Mouse (Mus musculus): Measurements from ENCODE around the gene Ubr4.
A peak's percentile ranks its signal among the peaks of the same experiment; 100 is the strongest.

The Ubr4 gene

DNA sequence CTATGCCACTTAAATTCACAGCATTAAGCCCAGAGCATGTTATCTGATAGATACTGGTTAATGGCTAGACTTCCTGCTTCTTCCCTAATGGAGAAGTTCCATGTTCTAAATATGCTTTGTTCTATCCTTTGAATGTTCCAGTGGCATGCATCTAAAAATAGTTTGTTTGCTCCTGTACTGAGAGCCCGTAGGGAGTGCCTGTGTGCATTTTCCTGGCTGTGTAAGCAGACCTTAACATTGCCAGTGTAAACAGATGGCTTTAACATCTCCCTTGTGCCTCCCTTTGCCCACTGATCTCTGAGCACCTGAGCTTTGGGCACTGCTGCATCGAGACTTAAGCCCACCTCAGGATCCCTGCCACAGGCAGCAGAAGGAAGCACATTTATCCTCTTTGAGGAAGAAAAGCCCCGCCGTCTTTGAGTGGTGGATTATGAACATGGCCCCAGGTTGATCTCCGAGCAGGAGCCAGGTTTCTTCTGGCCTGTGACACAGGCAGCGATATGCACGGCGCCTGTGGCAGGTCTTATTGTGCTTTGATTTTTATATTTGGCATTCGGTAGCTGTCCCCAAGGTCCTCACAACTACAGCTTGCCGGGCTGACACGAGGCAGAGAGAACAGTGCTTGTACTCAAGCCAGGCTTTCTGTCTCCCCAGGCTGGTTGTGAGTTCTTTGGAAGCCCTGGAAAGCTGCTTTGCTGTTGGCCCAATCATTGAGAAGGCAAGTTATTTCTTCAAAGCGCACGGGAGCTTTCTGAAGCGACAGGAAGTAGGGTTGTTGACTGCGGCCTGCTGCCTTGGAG, 80.8 kb downstream of the Ubr4 start:
- DNase-seq = peak; percentile 44

DNA sequence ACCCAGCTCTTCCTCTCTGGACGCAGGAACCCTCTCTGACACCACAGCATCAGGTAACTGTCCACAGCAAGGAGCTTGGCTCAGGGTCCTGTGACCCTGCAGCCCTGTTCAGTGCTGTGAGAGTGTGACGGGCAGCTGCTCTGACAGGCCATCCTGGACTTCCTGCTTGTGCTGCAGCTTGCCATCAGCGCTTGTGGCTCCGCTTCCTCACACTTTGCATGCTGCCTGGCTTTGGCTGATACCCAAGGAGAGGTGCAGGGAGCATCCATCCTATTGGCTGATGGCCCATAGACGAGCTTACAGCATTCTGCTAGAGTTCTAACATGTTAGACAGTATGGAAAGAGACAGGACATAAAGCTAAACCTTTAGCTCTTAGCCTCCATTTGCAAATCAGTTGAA, 88.8 kb downstream of the Ubr4 start:
- no peak for DNase-seq

DNA sequence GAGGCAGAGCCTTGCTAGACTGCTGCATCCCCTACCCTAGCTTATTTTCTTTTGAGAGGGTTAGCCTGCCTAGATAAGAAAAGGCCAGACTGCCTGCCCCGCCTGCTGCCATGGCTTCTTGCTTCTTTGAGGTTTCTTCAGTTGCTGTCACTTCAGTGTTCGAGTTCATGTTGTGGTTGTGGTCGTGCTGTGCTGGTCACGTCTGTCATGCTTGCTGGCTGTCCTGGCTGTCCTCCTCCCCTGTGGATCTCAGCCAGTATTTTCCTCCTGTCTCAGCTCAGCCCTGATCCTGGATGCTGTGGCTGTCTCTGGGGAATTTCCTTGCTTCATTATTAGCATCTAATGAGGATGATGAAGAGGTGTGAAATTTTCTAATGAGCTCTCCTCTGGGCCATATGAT, 89.4 kb downstream of the Ubr4 start:
- DNase-seq = no peak

DNA sequence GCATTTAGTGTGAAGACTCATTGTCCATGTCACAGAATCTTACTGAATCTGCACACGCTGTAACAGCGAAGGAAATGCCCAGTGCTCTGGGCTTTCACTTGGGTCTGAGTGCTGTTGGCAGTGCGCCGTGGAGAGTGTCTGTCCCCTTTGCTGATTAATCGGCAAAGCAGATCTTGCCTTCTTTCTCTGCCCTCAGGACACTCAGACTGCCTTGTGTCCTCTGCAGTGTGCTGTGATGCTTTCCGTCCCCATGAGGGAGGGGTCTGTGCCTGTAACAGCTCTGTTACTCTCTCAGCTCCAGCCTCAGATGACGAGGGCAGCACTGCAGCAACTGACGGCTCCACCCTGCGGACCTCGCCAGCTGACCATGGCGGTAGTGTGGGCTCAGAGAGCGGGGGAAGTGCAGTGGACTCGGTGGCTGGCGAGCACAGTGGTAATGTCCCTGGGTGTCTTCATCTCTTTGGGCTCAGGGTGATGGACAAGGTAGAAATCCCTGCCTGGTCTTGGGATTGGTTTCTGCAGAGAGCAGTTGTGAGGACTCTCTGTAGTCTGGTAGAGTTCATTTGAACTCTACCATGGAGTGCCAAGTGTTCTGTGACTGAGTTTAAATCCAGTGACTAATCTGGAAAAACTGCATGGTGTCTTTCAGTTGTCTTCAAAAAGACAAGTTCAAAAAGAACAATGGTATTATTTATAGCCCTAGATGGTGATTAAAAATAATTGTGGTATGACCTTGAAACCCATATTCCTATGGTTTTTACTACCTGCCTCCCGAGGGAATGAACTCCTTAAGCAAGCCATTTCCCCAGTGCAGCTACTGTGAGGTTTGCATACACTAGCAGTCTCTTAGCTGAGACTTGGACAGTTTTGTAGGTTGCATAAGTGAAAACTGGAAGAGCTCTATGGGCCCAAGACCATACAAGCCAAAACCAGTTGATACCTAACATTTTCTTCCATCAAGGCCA, 90.3 kb downstream of the Ubr4 start:
- no peak for DNase-seq

DNA sequence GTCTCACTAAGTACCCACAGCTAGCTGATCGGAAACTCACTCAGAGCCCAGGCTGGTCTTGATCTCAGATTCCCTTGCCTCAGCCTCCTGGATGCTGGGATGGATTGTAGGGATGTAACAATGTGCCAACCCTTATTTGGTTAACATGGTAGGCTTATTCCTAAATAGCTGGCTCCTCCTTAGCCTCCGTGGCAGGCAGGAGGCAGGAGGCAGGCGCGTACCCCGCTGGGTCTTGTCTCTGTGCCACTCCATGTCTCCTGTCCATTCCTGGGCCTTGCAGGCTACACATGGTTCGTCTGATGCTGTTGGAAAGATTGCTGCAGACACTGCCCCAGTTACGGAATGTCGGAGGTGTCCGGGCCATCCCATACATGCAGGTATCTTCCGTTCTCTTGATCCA, 91.9 kb downstream of the Ubr4 start:
- DNase-seq = no peak

DNA sequence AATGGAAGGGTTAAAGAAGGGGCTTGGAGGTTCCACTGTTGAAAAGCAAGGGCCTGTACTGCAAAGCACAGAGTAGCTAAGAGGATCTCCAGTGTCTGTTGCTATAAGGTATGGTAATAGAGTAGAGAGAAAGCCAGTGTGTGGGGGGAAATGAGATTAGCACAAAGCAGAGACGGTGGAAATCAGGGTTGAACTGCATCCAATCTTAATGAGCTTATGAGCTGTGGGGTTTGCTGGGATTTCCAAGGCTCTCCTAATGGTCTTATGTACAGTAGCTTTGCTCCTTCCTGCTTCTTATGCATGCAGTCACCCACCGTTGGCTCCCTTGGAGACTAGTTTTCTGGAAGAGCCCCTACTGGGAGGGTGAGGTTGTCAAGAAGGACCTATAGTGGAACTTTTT, 93.8 kb downstream of the Ubr4 start:
- no peak for DNase-seq

DNA sequence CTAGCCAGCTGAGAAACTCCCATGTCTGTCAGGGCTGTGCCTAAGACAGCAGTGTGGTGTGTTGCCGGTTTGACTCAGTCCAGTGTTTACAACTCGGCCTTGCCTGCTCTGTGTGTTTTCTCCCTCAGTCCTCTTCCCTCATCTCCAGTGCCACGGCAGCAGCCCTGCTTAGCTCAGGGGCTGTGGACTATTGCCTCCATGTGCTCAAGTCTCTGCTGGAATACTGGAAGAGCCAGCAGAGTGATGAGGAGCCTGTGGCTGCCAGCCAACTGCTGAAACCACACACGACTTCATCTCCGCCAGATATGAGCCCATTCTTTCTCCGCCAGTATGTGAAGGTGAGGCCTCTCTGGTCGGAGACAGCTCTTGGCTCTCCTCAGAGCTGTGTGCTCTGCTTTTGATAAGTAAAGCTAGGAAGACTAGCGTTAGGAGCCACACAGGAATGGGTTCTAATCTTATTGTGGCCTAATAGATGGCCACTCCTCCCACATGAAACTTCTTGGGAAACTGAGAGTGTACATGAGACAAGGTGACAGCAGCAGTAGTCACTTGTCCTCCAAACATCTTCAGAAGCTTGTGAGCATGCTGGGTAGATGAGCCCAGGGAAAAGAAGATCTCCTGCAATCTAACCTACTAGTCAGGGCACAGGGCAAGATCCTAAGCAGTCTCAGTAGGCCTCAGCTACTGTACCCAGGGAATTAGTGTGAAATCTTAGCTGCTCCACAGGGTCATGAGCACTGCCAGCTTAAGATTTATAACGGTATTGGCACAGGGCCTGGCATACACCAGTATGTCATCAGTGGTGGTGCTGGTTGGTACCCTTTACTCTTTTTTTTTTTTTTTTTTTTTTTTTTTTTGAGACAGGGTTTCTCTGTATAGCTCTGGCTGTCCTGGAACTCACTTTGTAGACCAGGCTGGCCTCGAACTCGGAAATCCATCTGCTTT, 94.6 kb downstream of the Ubr4 start:
- no peak for DNase-seq

DNA sequence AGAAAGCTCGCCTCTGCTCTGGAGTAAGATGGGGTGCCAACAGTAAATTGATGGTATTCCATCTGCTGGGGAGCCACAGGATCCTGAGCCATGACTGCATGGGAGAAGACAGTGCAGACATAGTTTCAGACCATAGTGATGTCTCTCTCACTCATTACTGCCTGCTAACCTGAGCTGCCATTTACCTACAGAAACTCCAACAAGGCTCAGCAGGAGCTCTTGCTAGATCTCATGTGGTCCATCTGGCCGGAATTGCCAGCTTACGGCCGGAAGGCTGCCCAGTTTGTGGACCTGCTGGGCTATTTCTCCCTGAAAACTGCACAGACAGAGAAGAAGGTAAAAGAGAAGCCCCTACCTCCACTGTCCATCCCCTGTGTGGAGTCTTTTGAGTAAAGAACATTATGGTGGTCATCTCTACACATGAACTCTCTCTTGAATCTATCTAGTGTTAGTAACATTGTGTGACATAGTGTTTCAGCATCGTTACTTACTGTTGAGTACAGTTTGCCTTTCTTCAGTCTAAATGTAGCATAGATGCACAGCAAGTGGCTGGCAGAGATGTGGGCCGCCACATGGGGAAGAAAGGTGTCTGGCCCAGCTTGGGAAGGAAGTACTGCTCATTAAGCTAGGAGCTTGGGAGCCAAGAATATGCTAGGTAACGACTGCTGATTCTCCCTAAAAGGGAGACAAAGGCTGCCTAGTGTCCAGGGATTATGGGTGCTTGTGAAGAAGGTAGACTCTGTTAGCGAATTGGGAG, 100.7 kb downstream of the Ubr4 start:
- no peak for DNase-seq

DNA sequence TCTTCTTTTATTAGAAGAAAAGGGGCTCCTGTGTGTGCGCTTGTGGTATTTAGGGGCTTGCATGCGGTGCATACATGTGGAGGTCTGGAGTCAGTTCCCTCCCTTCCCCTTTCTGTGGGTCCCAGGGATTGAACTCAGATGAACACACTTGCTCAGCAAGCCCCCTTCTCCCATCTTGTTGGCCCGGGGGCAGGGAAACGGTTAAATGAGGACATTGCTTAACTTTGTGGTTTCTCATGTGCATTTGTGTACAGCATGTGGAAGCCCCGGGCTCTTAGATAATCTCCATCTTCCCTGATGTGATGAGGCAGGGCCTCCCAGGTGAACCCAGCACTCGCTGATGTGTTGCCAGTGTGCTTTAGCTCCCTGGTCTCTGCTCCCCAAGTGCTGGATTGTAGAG, 101.9 kb downstream of the Ubr4 start:
- DNase-seq = no peak

DNA sequence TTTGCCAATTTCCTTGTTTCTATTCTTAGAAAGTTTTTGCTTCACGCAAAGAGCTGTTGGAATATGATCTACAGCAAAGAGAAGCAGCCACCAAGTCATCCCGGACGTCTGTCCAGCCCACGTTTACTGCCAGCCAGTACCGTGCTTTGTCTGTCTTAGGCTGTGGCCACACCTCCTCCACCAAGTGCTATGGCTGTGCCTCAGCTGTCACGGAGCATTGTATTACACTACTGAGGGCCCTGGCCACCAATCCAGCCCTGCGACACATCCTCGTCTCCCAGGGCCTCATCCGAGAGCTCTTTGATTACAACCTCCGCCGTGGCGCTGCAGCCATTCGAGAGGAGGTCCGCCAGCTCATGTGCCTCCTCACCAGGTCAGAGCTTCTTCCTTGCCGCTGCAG, 107.6 kb downstream of the Ubr4 start:
- DNase-seq = no peak

DNA sequence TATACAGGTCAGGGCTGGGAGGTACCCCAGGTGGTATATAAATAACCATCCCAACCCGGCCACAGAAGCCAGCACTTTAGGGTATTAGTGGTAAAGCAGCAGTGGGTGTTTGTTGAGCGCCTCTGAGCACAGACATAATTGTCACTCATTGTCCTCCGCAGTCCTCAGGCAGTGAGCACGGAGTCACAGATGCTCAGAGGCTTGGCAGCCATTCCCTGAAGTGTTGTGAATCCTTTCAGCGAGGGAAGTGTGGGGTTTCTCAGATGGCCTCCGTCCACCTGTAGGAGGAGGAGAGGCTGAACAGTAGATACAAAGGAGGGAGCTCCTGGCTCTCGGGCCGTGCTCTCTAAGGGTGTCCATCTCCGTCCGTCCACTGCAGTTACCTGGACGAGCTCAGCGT, 111.8 kb downstream of the Ubr4 start:
- DNase-seq = no peak

DNA sequence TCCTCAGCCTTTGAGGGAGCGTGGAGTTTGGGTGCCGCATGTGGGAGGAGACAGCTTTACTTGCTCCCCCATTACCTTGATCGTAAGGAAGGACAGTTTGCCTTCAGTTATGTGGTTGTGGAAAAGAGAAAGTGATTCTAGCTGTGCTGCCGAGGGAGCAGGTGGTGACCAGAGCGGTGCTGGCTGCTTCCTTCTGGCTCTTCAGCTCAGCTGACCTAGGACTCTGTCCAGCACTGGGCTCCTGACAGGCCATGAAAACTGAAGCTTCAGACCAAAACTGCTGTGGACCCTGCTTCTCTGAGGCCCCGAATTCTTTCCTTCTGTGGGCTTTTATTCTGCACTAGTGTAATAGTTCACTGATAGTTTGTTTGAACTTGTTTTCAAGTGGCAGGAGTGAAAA, 114.1 kb downstream of the Ubr4 start:
- no peak for DNase-seq

DNA sequence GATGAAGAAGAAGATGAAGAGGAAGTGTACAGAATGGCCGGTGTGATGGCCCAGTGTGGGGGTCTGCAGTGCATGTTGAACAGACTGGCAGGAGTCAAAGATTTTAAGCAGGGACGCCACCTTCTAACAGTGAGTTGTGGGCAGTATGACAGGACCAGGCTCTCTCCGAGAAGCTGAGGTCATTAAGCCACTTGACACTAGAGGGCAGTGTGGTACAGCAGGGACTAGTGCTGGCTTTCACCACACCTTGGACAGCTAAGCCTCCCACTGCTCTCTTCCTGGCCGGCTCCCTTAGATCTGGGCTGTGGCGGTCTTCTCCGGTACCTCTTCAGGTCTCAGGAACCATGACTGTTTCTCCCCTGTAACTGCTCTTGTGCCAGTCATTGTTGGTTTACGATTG, 117.8 kb downstream of the Ubr4 start:
- peak; percentile 72 for DNase-seq

DNA sequence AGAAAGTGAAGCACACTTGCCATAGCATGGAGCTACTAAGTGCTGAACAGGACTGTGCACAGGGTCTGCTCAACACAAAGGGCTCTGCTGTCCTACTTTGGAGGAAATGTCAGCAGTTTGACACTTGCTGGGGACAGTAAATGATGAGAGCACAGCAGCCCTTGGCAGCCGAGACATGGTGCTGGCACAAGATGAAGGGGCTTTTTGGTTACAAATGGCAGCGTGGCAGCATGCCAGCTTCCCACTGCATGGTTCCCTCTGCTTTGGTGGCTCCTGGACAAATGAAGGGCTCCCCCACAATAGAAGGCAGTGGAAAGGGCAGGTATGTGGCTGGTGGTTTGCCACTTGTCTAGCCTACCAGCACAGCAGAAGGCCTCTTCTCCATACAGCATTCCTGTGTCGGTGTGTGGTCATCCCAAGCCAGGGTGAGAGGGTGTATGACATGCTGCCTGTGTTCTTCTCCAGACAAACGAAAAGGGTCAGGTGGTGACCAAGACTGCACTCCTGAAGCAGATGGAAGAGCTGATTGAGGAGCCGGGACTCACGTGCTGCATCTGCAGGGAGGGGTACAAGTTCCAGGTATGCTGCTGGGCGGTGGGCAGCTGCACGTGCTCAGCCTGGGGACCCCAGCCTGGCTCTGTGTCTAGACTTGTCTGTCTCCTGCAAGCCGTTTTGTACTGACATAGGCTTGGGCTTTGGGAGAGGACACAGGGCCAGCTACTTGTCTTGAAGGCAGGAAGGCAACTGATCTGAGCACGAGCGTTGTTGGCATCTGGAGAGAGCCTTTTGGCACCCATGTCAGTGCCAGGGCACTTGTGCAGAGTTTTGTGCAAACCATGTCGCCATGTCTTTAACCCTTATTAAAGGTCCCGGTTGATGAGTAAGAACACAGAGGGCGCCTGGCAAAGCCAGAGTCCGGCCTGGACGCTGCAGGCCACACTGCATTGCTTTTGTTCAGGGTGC, 124.5 kb downstream of the Ubr4 start:
- DNase-seq = no peak

DNA sequence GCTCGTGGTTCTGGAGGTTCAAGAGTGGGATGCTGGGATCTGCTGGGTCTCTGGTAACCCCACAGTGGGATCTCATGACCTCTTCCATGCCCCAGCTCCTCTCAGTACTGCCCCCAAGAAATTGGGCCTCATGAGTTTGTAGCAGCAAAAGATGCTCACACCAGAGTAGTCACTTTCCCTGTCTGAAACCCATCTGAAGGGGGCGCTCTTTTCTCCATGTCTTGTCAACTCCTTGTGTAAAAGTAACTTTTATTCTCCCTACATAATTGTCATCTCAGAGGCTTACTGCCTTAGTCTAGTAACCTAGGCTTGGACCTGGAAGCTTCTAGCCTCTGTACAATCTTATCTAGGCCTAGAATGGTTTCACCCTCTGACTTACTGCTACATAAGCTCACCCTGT, 125.6 kb downstream of the Ubr4 start:
- DNase-seq = no peak

DNA sequence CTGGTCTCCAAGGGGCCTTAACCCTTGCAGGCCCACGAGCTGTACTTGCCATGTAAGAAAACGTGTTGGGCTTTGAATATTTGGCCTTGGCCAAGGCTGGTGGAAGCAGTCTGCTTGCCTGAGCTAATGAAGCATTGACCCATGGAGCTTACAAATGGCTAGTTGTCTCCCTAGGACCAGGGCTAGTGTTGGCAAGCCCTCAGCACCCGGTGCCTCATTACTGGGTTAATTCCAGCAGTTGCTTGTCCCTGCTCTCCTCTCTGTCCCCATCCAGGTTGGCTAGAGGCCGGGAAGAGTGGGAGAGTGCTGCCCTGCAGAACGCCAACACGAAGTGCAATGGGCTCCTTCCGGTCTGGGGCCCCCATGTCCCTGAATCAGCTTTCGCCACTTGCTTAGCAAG, 126.8 kb downstream of the Ubr4 start:
- DNase-seq = no peak

DNA sequence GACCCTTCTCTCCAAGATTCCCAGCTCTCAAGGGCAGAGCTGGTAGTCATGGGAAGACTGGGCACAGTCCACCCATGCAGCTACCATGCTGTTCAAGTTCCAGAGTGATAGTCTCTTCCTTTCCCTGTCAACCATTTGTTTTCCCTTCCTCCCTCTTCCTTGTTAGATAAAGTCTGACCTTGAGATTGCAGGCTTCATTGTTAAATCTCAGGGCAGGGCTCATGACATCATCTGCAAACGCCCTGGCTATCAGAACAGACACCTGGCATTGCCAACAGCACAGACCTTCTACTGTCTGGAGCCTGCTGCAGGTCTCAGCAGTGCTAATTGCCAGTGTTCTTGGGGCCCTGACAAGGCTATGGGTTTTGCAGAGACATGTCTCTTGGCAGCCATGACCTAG, 129.0 kb downstream of the Ubr4 start:
- DNase-seq = no peak

DNA sequence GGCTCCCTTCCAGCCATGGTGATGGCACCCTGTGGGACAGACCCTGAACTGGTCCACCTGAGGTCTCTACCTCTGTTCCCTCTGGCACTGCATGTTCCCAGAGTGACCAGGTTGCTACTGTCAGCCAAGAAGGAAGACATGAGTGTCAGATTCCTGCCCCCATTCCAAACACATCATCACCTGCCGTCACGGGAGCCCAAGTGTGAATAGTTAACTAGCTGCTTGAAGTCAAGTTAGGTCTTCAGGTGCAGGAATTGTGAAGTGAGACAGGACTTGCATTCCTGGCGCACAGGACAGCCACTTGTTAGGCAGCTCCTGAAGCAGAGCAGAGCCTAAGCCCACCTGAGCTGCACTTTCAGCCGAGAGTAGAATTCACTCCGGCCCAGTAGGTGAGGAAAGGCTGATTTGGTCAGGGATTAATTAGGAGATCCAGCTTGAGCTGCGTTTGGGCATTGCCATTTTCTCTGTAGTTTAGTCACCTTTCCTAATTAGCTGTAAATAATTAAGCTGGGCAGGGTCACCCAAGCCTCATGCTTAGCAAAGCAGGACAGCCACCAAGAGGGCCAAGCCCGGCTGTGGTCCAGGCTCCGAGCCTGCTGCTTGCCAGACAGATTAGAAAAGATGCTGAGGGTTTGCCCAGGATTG, 131.2 kb downstream of the Ubr4 start:
- DNase-seq = no peak

DNA sequence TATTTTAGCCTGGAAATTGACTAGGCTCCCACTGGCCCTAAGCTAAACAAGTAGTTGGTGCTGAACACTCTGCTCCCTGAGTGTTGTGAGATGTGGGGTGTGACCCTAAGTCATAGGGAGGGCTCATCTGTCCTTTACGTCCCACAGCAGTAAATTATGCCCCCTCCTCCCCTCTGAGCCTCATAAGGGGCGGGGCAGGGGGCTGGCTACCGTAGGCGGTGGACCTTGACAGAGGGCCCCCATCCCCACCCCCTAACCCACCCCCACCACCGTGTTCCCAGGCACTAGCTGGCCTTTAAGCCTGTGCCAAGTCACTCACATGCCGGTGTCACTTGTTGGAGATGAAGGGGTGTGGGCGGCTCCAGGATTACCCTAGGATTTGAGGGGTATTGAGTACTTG, 132.1 kb downstream of the Ubr4 start:
- no peak for DNase-seq

DNA sequence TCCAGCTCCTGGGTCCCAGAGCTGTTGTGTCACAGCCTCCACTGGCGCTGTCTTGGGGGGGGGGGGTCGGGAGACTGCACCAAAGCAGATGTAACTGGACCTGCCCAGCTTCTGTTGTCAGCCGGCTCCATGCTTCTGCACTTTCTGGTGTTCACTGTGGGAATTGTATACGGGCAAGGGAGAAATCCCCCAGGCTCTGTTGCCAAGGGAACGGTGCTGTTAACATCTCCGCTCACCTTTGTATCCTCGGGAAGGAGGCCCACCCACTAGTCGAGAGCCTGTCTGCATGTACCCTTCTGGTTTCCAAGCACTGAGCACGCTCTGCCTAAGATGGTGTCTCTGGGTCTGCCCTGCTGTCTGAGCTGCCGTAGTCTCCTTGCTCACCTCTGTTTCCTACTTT, 134.7 kb downstream of the Ubr4 start:
- DNase-seq = no peak

DNA sequence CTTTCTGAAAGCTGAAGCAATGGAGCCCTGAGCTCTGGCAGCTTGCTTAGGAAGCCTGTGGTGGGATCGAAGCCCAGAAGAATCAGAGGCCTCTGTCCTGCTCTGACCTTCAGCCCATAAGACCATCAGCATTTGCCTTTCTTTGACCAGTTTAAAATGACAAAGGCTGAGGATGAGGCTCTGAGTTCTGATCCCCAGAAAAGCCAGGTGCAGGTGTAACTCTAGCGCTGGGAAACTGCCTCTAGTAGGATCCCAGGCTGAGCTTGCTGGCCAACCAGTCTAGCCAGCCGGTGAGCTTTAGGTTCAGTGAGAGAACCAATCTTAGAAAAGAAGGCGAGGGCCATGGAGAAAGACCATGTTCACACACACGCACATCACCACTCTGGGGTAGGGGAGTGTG, 135.9 kb downstream of the Ubr4 start:
- no peak for DNase-seq
